Mouse (Mus musculus) heart, adult 2 months (tissue): Measurements from ENCODE around the gene Prdm11. TPM values are rescaled to one million over a fixed set of nuclear protein-coding genes. Genes with fewer than 3 reads are reported as not detected.
A peak's percentile ranks its signal among the peaks of the same experiment; 100 is the strongest.

Source experiments
- DNase-seq, 2 experiments: peaks; one replicate each; pipeline ENCODE4 v3.0.0; 2021
- H3K27ac ChIP-seq: fragments of 200-600 bp; 2 replicates; pipeline ENCODE4 v1.8.1; 2022
- H3K27me3 ChIP-seq: fragments of 200-500 bp; 2 replicates; pipeline ENCODE4 v1.6.1; 2012; ENCODE audit warnings: mild to moderate bottlenecking, low read length, inconsistent platforms, mixed read lengths; ENCODE audit not compliant: control insufficient read depth, insufficient read depth
- H3K36me3 ChIP-seq: fragments of 200-500 bp; 2 replicates; pipeline ENCODE4 v1.6.1; 2012; ENCODE audit warnings: low read length, inconsistent platforms; ENCODE audit not compliant: control insufficient read depth, insufficient read depth
- H3K4me1 ChIP-seq: fragments of 200-500 bp; 2 replicates; pipeline ENCODE4 v1.6.1; 2011; ENCODE audit warnings: low read length; ENCODE audit not compliant: control insufficient read depth, insufficient read depth
- H3K4me3 ChIP-seq: fragments of 200-600 bp; 2 replicates; pipeline ENCODE4 v1.8.1; 2022
- H3K79me2 ChIP-seq: fragments of 200-500 bp; replicated peaks from 2 replicates; pipeline ENCODE4 v1.6.1; 2012; ENCODE audit warnings: mild to moderate bottlenecking, inconsistent platforms, low read length, moderate library complexity, mixed read lengths; ENCODE audit not compliant: control insufficient read depth, insufficient read depth
- H3K9ac ChIP-seq: fragments of 200-500 bp; 2 replicates; pipeline ENCODE4 v1.6.1; 2012; ENCODE audit warnings: low read depth, mild to moderate bottlenecking, control low read depth, inconsistent platforms, low read length, mixed read lengths
- CTCF ChIP-seq: fragments of 200-600 bp; IDR thresholded peaks from 2 replicates; pipeline ENCODE4 v1.8.1; 2022; ENCODE audit warnings: antibody characterized with exemption, mild to moderate bottlenecking, moderate library complexity
- EP300 ChIP-seq: fragments of 200-500 bp; IDR thresholded peaks from 2 replicates; pipeline ENCODE4 v1.6.1; 2011; ENCODE audit warnings: low read depth, low read length, control low read depth; ENCODE audit not compliant: insufficient read depth
- POLR2A ChIP-seq: fragments of 200-500 bp; IDR thresholded peaks from 2 replicates; pipeline ENCODE4 v1.6.1; 2011; ENCODE audit warnings: mild to moderate bottlenecking, low read depth, low read length, control low read depth; ENCODE audit not compliant: insufficient read depth
- WGBS: fragments of 180-500 bp; shearing (Covaris S2); methylation state at CpG from one replicate; pipeline ENCODE4 v1.1.7; 2018; 5-methylcytosine and 5-hydroxymethylcytosine counted together
- intact Hi-C: fragments of 180-260 bp; cut with DNase I; formaldehyde crosslinking; loops from one replicate; pipeline ENCODE4 v1.15.1; 2025
- polyA plus RNA-seq: library from polyadenylated mRNA; depleted of rRNA; stranded (reverse); fragments of >200 nt; gene quantifications from 2 replicates; pipeline ENCODE4 v1.2.3, GENCODE M21; 2012
- total RNA-seq, 2 experiments: library from RNA; stranded (reverse); gene quantifications; 2 replicates each; pipeline ENCODE4 v1.2.3; 2021

The Prdm11 gene
- total and polyA plus RNA-seq, 3 experiments, result 4.4 to 9.5 (median 7.9) TPM

DNA sequence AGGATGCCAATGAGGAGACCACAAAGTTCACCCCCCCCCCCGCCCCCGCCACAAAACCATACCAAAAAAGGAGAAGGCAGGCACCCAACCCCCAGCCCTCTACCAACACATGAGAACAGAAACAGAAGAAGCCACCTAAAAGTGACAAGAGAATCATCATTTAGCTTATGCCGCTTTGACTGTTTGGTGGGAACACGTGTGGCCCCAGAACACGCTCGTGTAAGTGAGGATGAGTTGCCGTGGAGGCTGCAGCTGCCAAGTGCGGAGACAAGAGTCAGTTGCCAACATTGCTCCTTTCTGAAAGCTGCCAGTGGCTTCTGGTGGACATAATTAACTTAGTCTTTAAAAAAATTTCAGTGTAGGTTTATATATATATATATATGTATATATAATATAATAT lies 74.4 kb downstream of the Prdm11 start:
- no peak overlapping the region for H3K4me3 ChIP-seq
- H3K79me2 ChIP-seq, result no peaks in the 10 kb centered on the region
- no peak for DNase-seq
- 95% methylated on average over 8 of the region's 8 CpGs for WGBS
- H3K9ac ChIP-seq, result no peak overlapping the region
- H3K36me3 ChIP-seq, result no peaks in the 10 kb centered on the region
- intact Hi-C loops, result no loop called here
- H3K27me3 ChIP-seq, result no peaks in the 10 kb centered on the region
- no peak overlapping the region for H3K27ac ChIP-seq
- H3K4me1 ChIP-seq, result no peaks in the 10 kb centered on the region
- TF ChIP-seq CTCF, result no peak
- TF ChIP-seq EP300, result no peak
- no peak for TF ChIP-seq POLR2A

- no peaks in the 10 kb centered on the region for H3K36me3 ChIP-seq
- no peak overlapping the region for H3K9ac ChIP-seq
- 86% methylated on average over 9 of the region's 9 CpGs for WGBS
- H3K27me3 ChIP-seq, result no peaks in the 10 kb centered on the region
- H3K4me3 ChIP-seq, result no peak overlapping the region
- no peaks in the 10 kb centered on the region for H3K79me2 ChIP-seq
- intact Hi-C loops, result no loop called here
- no peak for DNase-seq
- no peaks in the 10 kb centered on the region for H3K4me1 ChIP-seq
- H3K27ac ChIP-seq, result no peak overlapping the region
- TF ChIP-seq EP300, result no peak
- no peak for TF ChIP-seq CTCF
- TF ChIP-seq POLR2A, result no peak
Observed at GRCm38 (mm10) chr2:92971069-92971468, 74.9 kb downstream of the Prdm11 start.

- intact Hi-C loops, result loop anchor here (5.0 kb wide), 1 partner anchor 94 kb away; no protein-coding TSS in a partner anchor
- no peak for DNase-seq
- H3K27ac ChIP-seq, result no peak overlapping the region
- H3K4me1 ChIP-seq, result no peaks in the 10 kb centered on the region
- no peaks in the 10 kb centered on the region for H3K36me3 ChIP-seq
- H3K9ac ChIP-seq, result no peak overlapping the region
- H3K79me2 ChIP-seq, result no peaks in the 10 kb centered on the region
- TF ChIP-seq POLR2A (no peak), CTCF (no peak), EP300 (no peak)
- WGBS, result 72% methylated on average over 4 of the region's 4 CpGs
- H3K4me3 ChIP-seq, result no peak overlapping the region
- H3K27me3 ChIP-seq, result no peaks in the 10 kb centered on the region
Observed at GRCm38 (mm10) chr2:92967839-92968166, 78.2 kb downstream of the Prdm11 start.

GRCm38 (mm10) chr2:92967032-92967838 lies 78.7 kb downstream of the Prdm11 start:
- no peak overlapping the region for H3K9ac ChIP-seq
- no peak overlapping the region for H3K27ac ChIP-seq
- TF ChIP-seq POLR2A (no peak), EP300 (no peak), CTCF (no peak)
- WGBS, result 45% methylated on average over 10 of the region's 10 CpGs
- intact Hi-C loops, result loop anchor here (5.0 kb wide), 1 partner anchor 95 kb away; no protein-coding TSS in a partner anchor
- no peaks in the 10 kb centered on the region for H3K36me3 ChIP-seq
- no peaks in the 10 kb centered on the region for H3K79me2 ChIP-seq
- H3K4me1 ChIP-seq, result no peaks in the 10 kb centered on the region
- no peak for DNase-seq
- no peaks in the 10 kb centered on the region for H3K27me3 ChIP-seq
- H3K4me3 ChIP-seq, result no peak overlapping the region

GRCm38 (mm10) chr2:92966257-92966656 lies 79.7 kb downstream of the Prdm11 start:
- H3K36me3 ChIP-seq, result no peaks in the 10 kb centered on the region
- no peak overlapping the region for H3K27ac ChIP-seq
- H3K79me2 ChIP-seq, result no peaks in the 10 kb centered on the region
- 72% methylated on average over 8 of the region's 8 CpGs for whole genome bisulfite sequencing
- no peaks in the 10 kb centered on the region for H3K27me3 ChIP-seq
- intact Hi-C loops, result loop anchor here (5.0 kb wide), 1 partner anchor 96 kb away; no protein-coding TSS in a partner anchor
- H3K4me3 ChIP-seq, result no peak overlapping the region
- no peak for DNase-seq
- TF ChIP-seq CTCF (peak; percentile 47), POLR2A (no peak)
- no peaks in the 10 kb centered on the region for H3K4me1 ChIP-seq
- no peak overlapping the region for H3K9ac ChIP-seq

GRCm38 (mm10) chr2:92964345-92964744 lies 81.6 kb downstream of the Prdm11 start:
- Histone ChIP-seq H3K9ac (no peak overlapping the region), H3K4me1 (no peaks in the 10 kb centered on the region), H3K27me3 (no peaks in the 10 kb centered on the region), H3K79me2 (no peaks in the 10 kb centered on the region), H3K4me3 (no peak overlapping the region), H3K36me3 (no peaks in the 10 kb centered on the region), H3K27ac (no peak overlapping the region)
- 78% methylated on average over 1 of the region's 1 CpGs for WGBS
- DNase-seq, result no peak
- TF ChIP-seq EP300, result no peak
- TF ChIP-seq POLR2A, result no peak
- no peak for TF ChIP-seq CTCF
- intact Hi-C loops, result no loop called here
